Mouse (Mus musculus) spleen, postnatal 4 days (tissue): Measurements from ENCODE around the gene Notch1.

Experiments
- DNase-seq, 2 experiments: peaks; one replicate each; pipeline ENCODE4 v3.0.0; 2022; ENCODE audit warnings: low spot score in 2 of 2

Notch1 gene

DNA sequence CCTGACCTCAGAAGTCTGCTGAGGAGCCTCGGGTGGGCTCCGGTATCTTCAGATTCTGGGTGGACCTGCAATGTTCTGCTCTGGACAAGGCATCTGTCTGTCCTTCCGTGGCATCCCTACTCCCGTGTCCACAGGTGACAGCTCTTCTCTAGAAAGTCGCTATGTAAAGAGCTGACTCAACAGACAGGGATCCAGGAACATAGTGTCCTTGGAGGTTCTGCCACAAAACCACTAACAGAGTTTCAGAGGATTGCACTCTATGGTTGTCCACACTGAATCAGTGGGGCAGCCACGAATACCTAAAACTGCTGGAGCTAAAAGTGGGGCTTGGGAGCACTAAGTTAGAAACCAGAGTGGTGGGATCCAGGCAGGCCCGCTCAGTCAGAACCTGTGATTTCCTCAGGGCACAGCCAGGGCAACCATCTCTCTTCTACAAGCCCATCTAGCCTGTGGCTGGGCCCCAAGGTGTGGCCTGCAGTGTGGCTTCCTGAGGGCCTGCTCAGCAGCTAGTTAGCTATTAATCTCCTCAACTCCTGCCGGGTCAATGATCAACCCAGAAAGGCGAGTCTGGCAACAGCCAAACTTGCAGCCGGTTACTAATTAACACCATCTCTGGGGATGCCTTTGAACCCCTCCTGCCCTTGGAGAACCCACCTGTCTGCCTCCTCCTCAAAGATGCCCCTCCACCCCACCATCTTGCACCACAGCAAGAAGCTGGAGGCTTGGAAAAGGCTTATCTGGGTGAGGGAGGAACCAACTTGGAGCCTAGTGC, 34.6 kb downstream of the Notch1 start:
- no peak for DNase-seq

DNA sequence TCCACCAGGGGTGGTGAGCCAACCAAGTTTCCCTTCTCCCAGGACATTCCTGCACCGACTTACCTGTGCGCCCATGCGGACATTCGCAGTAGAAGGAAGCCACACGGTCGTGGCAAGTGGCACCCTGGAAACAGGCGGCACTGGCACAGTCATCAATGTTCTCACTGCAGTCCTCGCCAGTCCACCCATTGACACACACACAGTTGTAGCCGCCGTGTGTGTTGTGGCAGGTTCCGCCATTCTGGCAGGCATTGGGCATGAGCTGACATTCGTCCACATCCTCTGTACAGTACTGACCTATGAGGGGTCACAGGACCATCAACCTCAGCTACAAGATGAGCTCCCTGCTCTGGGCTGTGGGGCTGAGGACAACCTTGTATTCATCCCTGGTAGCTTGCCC, 35.6 kb downstream of the Notch1 start:
- DNase-seq, result no peak

- no peak for DNase-seq
These were observed 37.7 kb downstream of the Notch1 start for GRCm38 (mm10) chr2:26478685-26479205.

DNA sequence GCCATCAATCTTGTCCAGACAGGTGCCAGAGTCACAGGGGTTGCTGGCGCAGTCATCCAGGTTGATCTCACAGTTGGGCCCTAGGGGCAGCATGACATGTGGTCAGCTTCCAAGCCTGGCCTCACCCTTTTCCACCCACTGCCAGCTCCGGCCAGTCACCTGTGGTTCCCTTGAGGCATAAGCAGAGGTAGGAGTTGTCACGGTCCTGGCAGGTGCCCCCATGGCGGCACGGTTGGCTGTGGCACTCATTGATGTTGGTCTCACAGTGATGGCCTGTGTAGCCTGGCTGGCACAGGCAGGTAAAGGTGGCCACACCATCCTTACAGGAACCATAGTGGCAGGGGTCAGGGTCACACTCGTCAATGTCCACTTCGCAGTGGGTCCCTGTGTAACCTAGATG, 38.6 kb downstream of the Notch1 start:
- no peak for DNase-seq

DNA sequence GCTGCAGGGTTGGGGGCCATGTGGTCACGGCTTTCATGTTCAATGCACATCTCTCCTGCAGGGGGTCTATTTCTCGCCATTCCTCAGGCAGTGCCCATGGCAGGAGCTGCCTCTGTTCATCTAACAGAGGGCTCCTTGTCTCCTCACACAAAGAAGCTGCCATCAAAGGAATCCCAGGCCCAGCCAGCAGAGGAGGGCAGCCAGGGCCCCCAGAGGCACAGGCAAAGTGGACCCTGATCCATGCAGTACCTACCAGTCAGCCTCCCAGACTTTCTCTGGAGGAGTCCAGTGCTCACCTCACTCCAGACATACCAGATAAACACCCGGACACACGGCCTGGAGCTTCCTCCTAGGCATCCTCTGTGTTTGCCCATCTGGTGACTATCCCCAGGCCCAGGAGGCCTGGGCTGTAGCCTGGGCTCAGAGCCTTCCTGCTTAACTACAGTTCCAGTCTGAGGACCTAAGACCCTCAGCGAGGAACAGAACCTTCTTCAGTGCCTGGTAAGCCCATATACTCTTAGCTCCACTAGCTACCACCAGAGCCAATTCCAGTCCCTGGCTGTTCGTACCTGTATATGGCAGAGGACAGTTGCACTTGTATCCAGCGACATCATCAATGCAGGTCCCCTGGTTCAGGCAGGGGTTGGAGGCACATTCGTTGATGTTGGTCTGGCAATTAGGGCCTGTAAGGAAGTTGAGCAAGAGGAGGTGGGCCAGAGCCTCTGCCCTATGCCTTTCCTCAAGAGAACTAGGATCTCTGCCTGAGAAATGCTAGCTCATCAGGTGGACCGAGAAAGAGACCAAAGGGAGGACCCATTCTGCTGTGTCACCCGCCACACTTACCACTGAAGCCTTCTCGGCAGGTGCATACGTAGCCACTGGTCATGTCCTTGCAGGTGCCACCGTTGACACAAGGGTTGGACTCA, 40.7 kb downstream of the Notch1 start:
- DNase-seq, result no peak

DNA sequence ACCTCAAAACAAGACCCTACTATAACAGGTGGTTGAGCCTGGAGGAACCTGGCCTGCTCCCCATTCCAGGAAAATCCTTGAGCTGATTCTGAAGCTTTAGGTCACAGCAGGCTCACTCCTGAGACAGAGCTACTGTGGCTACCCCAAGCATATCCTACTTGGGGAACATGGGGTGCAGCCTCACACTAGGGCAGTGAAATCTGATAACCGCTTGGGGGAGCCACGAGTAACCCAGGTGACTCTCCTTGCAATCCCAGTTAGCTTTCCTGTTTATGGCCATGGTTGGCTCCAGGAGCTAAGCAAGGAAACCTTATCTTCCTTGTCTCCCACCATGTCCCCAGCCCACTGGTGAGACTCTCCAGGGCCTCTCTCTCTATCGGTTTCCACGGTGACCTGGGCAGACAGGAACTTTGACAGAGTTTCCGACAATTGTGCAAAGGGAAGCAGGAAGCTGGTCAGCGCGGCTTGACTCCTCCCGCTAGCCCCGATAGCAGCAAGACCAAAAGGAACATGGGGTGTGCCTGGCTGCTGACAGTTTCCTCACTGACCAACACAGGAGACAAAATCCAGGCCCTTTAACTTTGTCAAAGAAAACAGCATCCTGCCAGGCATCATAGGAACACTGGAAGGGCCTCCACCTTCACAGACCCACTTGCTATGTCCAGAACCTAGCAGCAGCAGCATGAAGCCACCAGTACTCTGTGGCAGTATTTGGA, 41.5 kb downstream of the Notch1 start:
- peak in 1 of 2 experiments; percentile 40 for DNase-seq

DNA sequence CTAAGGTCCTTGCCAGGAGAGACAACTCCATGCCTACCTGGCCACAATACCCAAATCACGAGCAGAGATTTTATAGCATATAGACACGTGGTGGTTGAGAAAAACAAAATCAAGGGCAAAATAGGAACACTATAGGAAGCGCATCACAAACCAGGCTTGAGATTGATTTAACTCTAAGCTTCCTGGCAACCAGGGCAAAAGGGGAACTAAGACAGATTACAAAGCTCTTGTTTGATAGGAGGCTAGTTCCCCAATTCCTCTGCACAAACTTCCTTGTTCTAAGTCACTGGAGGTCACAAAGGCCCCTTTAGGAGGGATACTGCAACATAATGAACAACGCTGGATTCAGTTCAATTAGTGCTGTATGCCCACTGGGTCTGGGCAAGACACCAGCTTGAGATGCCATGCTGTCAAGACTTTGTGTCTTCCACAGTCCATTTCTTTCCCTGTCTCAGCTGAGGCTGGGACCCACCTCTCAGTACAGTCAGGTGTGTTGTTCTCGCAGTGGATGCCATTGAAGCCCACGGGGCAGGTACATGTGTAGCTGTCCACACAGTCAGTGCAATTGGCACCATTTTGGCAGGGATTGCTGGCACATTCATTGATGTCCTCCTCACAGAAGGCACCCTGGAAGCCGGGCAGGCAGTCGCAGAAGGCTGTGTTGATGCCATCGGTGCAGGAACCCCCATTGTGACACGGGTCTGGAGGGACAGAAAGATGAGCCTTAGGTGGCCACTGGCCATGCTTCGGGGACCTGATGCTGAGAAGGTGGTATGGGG, 44.0 kb downstream of the Notch1 start:
- DNase-seq, result no peak

DNA sequence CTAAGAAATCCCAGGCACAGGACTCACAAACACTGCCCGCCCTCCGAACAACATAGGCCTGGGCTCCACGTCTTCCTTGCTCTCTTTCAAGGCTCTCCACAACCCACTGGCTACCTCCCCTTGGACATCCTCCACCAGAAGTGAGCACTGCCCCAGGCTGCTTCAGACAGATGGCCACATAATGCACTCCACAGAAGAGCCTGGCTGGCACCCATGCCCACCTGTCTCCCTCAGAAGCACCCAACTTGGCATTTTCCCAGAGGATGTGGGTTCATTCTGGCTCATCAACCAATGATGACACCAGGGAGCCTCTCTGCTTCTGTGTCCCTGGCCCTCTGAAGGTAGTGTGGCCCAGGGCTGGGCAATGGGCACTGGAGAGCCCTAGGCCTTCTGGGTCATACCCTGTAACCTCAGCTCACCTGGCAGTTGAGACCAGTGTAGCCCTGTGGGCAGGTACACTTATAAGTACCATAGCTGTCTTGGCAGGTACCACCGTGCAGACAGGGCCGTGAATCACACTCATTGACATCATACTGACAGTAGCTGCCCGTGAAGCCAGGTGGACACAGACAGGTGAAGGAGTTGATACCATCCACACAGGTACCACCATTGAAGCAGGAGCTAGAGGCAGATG, 44.7 kb downstream of the Notch1 start:
- no peak for DNase-seq

- DNase-seq, result no peak
These were observed 45.5 kb downstream of the Notch1 start for GRCm38 (mm10) chr2:26470967-26471366.

GRCm38 (mm10) chr2:26468376-26468775, 48.1 kb downstream of the Notch1 start:
- DNase-seq, result no peak

GRCm38 (mm10) chr2:26463412-26463811, 53.1 kb downstream of the Notch1 start:
- no peak for DNase-seq

GRCm38 (mm10) chr2:26462980-26463379, 53.5 kb downstream of the Notch1 start:
- no peak for DNase-seq

DNA sequence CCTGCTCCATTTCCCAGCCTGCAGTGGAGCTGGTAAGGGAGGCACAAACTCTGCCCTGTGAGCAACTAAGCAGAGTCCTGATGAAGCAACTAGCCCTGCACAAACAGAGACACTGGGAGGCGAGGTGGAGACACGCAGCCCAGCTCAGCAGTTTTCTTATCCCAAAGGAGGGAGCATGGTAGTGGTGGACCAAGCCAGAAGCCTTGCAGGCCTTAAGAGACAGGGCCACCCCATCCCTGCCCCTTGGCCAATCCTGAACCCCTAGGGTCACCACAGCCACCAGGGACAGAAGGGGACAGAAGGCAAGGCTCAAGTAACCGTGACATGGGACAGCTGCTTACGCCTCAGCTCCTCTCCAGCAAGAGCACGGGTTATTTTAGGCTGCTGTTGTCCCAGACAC, 54.8 kb downstream of the Notch1 start:
- DNase-seq, result no peak

- no peak for DNase-seq
These were observed 55.6 kb downstream of the Notch1 start for GRCm38 (mm10) chr2:26460837-26461236.

DNA sequence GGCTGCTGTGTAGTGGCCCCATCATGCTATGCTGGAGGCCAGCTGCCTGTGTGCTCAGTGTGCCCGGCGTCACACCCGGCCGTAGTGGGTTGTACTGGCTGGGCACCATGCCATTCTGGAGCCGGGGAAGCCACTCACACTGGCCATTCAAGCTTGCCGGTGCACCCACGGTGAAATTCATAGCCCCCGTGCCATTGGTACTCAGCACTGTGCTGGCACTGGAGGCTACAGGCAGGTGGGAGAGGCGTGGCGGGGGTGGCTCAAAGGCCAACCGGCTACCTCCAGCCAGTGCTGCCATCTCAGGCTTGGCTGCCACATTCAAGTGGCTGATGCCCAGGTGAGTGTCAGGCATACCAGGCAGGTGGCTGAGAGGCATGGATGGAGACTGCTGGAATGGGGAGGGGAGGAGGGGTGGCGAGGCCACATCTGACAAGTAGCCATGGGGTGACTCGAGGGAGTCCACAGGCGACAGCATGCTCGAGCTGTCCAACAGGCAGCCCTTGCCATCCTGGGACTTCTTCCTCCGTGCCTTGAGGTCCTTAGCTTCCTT, 56.3 kb downstream of the Notch1 start:
- no peak for DNase-seq

- DNase-seq, result no peak
These were observed 57.0 kb downstream of the Notch1 start for GRCm38 (mm10) chr2:26459478-26459877.

DNA sequence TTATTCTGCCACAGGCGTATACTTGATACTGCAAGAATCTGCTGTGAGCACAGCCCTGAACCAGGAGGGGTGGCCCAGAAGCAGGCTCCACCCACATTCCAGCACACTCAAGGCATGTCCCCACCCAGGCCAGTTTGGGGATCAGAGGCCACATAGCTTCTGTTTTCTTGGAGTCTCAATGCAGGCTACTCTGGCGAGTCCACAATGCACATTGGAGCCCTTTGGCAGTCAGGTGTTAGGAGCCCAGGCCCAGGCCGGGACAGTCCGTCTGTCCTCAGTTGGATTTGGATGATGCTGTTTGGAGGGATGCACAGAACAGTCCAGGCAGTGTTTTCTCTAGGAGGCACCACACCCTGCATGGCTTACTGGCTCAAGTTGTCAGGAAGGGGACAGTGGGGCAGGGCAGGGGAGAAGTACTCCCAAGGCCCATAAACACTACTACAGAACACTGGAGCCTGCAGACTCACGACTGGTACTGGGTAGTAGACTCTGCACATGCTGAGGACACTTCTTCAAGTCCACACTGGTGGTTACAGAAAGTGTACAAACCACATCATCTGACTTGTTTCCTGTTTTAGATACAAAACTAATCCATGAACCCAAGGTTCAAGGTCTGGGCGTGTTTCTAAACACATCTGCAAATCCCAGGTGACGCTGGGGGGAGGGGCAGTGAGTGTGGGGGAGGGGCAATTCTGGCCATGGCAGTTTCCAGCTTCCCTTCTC, 57.9 kb downstream of the Notch1 start:
- peak in 1 of 2 experiments; percentile 61 for DNase-seq

DNA sequence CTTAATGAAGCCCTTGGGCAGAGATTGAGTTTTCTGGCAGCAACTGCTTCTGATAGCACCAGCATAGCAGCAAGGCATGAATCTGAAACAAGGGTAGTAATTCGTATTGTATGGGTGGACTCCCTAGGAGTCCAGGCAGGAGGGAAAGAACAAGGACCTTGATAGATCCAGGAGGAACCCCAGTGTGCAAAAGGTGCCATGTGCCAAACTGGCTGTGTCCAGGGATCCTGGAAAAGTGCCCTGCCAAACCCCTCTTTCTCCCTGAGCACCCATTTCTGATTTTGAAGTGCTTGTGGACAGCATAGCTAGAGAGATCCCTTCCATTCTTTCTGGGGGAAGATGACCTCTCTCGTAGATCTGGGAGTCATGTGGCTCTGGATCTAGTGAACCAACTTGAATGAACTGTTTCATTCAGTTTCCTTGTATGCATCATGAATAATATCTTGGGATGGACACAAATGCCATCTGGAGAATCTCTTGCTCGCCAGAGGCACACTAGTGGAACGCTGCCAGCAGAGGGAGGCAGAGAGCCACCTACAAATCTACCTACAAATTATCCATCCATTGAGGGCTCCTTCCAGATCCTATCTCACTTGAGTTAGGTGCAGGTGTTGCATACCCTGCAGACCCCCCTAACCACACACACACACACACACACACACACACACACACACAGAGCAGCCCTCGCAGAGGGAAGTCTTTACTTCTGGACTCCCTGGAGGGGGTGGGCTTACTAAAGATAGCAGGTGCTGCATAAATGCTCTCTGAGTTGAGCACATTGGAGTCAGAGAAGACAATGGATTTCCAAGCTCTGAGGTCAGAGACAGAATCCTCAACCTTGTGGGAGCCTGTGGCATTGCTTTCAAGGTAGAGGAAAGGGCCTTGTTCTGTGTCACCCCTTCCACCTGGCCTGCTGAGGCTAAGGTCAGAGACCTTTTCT, 67.1 kb downstream of the Notch1 start:
- peak; percentile 56 to 87 for DNase-seq

GRCm38 (mm10) chr2:26447451-26447850, 69.0 kb downstream of the Notch1 start:
- DNase-seq, result no peak
